Mouse (Mus musculus) bone marrow, adult 2 months (tissue): ENCODE measurements around the gene Klf16.

ENCODE experiments used
- CTCF ChIP-seq: fragments of 200-500 bp; IDR thresholded peaks from 2 replicates; pipeline ENCODE4 v1.5.1; 2011; ENCODE audit warnings: low read length, control low read depth; ENCODE audit not compliant: control insufficient read depth, insufficient read depth
- POLR2A ChIP-seq: fragments of 200-500 bp; IDR thresholded peaks from 2 replicates; pipeline ENCODE4 v1.6.1; 2011; ENCODE audit warnings: low read depth, mild to moderate bottlenecking, control low read depth, low read length, borderline replicate concordance; ENCODE audit not compliant: control insufficient read depth

- TF ChIP-seq POLR2A, result no peak
- no peak for TF ChIP-seq CTCF
Observed at GRCm38 (mm10) chr10:80552364-80552763, 24.8 kb downstream of the Klf16 start.
